Mouse (Mus musculus): ENCODE results near the gene Utp6. TPM values are rescaled to one million over a fixed set of nuclear protein-coding genes. Genes with fewer than 3 reads are reported as not detected.

Gene Utp6
- polyA plus RNA-seq (2012): 3.8 and 4.0 TPM in 2 replicates

DNA sequence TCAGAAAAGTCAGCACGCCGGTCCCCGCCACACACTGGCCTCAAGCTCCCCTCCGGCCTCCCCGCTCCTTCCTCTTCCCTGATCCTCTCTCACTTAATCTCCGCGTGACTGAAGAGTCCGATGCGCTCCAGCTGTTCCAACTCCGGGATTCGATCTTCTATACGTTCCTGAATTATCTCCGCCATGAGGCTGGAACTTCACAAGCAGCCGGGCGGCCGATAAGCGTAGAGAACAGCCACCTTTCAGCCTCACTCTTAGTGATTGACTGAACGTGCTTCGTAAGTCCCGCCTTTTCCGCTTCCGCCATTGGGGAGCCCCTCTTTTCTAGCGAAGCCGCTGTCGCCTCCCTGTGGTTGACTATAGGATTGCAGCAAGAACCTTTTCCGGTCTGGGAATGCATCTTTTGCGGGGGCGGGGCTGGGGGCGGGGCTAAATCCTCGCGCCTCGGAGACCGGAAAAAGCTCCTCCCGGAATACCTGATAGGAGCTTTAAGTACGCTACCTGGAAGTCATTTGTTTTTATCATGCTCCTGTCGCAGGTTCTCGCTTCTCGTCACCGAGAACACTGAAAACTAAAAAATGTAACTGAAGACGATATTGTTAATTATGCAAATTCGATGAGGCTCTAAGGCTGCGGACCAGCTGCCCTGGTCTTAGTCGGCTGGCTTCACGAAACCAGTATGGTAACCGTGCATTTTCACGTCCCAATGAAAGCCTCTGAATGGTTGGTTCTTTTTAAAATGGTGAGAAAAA, at the start of gene Utp6:
Gene Utp6, minus strand, starts transcription at position 266 of the 752 bp plus-strand sequence.

DNA sequence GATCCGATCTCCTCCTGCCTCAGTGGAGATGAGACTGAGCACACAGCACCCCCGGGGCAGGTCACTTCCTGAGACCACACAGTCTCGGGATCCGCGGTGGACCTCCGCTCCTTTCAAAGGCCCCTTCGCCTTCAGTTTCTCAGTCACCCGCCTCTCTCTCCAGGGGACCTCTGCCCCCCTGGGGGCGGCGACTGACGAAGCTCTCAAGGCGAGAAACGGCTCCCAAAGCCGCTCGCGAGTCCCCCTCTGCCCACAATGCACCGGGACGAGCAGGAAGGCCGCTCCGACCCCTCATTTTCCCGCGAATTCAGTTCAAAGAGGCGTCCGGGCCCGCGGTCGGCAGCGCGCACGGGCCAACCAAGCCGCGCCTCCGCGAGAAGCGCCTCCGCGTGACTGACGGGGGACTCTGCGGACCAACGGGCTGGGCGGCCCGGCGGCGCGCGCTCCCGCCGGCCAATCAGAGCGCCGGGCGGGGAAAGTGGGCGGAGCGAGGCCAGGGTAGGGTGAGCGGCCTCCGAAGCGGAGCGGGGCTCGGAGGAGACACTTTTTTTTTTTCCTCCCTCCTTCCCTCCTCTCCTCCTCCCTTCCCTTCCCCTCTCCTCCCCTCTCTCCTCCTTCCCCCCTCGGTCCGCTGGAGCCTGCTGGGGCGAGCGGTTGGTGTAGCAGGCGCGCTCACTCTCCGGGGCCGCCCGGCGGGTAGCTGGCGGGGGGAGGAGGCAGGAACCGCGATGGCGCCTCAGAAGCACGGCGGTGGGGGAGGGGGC, 30.6 kb upstream of the Utp6 start, which contains the start of gene Suz12:
Gene Suz12, plus strand, starts transcription at position 515 of the 764 bp plus-strand sequence.

Other genes with a start within 250 kb of the Utp6 start
- gene Suz12, start 30.7 kb upstream of the Utp6 start, polyA plus RNA-seq (2012): 17.5 and 23.9 TPM in 2 replicates
- gene Crlf3, start 118.6 kb upstream of the Utp6 start, polyA plus RNA-seq (2012): 23.8 and 29.3 TPM in 2 replicates
- gene Atad5, start 127.0 kb upstream of the Utp6 start, polyA plus RNA-seq (2012): 2.6 and 3.1 TPM in 2 replicates
- 0.31 and 0.43 TPM in 2 replicates for gene Tefm, start 179.8 kb upstream of the Utp6 start, polyA plus RNA-seq (2012)
- 0.47 and 0.50 TPM in 2 replicates for gene Adap2, start 191.7 kb upstream of the Utp6 start, polyA plus RNA-seq (2012)
- 3.9 and 4.9 TPM in 2 replicates for gene Rnf135, start 221.5 kb upstream of the Utp6 start, polyA plus RNA-seq (2012)
- 5.0 and 7.3 TPM in 2 replicates for gene Rhot1, start 246.6 kb upstream of the Utp6 start, polyA plus RNA-seq (2012)